Mouse (Mus musculus) megakaryocyte, embryonic 14.5 days (primary cell): ENCODE measurements at regions not wholly inside any gene's neighbourhood (a gene's known extent, or its start where the extent isn't known, plus 50 kb on each side); places are given as distances from the start of the nearest gene placed in this dataset.

Source experiments
- FLI1 ChIP-seq: IDR thresholded peaks from 2 replicates; pipeline ENCODE4 v1.6.1; 2012; ENCODE audit warnings: low read length, inconsistent platforms, mixed read lengths
- GATA1 ChIP-seq: IDR thresholded peaks from 3 replicates; pipeline ENCODE4 v1.6.1; 2012; ENCODE audit warnings: mixed read lengths, low read length, inconsistent platforms, borderline replicate concordance

- TF ChIP-seq GATA1 (no peak), FLI1 (no peak)
These were observed 135.0 kb downstream of the Gm10260 start for GRCm38 (mm10) chr13:97625391-97625790.
